Mouse (Mus musculus) activated CD4-positive, CD25-positive, alpha-beta regulatory T cell, adult 9 weeks (primary cell): ENCODE data around the gene Lrrc71. TPM values are rescaled to one million over a fixed set of nuclear protein-coding genes. Genes with fewer than 3 reads are reported as not detected.

Experiments
- polyA plus RNA-seq: library from polyadenylated mRNA; unstranded; fragments of 100-300 nt; shearing (Covaris generic); gene quantifications from one replicate; pipeline ENCODE4 v1.2.1, GENCODE M21; 2017

Gene Lrrc71
- polyA plus RNA-seq, result 0.62 TPM

GRCm38 (mm10) chr3:87748431-87748830 lies at the start of gene Lrrc71:
TSS of gene Lrrc71 (minus strand) at chr3:87748625.

GRCm38 (mm10) chr3:87796736-87797334 lies 48.4 kb upstream of the Lrrc71 start, which contains the start of gene Insrr:
TSS of gene Insrr (plus strand) at chr3:87796951.

GRCm38 (mm10) chr3:87794922-87795325 lies 46.5 kb upstream of the Lrrc71 start, which contains the start of gene Ntrk1:
TSS of gene Ntrk1 (minus strand) at chr3:87795162.

Other genes starting within 250 kb of the Lrrc71 start
- gene Etv3, start 223.2 kb downstream of the Lrrc71 start, polyA plus RNA-seq, result 42.1 TPM
- gene Arhgef11, start 131.1 kb downstream of the Lrrc71 start, polyA plus RNA-seq, result 9.1 TPM
- not detected for gene Ntrk1, start 46.5 kb upstream of the Lrrc71 start, polyA plus RNA-seq
- gene Insrr, start 48.3 kb upstream of the Lrrc71 start, polyA plus RNA-seq, result 0.71 TPM
- gene Pear1, start 75.7 kb upstream of the Lrrc71 start, polyA plus RNA-seq, result 122 TPM
- gene Sh2d2a, start 98.1 kb upstream of the Lrrc71 start, polyA plus RNA-seq, result 329 TPM
- 12.1 TPM for gene Prcc, start 137.0 kb upstream of the Lrrc71 start, polyA plus RNA-seq
- gene Hdgf, start 157.7 kb upstream of the Lrrc71 start, polyA plus RNA-seq, result 31.6 TPM
- gene Mrpl24, start 170.9 kb upstream of the Lrrc71 start, polyA plus RNA-seq, result 147 TPM
- 8.2 TPM for gene Isg20l2, start 181.7 kb upstream of the Lrrc71 start, polyA plus RNA-seq
- gene Rrnad1, start 182.1 kb upstream of the Lrrc71 start, polyA plus RNA-seq, result 24.7 TPM
- not detected for gene Crabp2, start 200.0 kb upstream of the Lrrc71 start, polyA plus RNA-seq
- gene Nes, start 222.5 kb upstream of the Lrrc71 start, polyA plus RNA-seq, result not detected